Mouse (Mus musculus) midbrain, embryonic 13.5 days (tissue): Measurements from ENCODE around the gene Diaph3. TPM values are rescaled to one million over a fixed set of nuclear protein-coding genes. Genes with fewer than 3 reads are reported as not detected.

Source experiments
- ATAC-seq: fragments of 200-750 bp; cut with Nextera tagmentation; 2 replicates; pipeline ENCODE4 v1.8.0; 2017; ENCODE audit warnings: mild to moderate bottlenecking, moderate TSS enrichment, moderate library complexity
- H3K27ac ChIP-seq: fragments of 300-500 bp; sonication (generic); 2 replicates; pipeline ENCODE4 v1.5.1; 2015; ENCODE audit warnings: inconsistent platforms, mild to moderate bottlenecking, moderate library complexity
- H3K27me3 ChIP-seq: fragments of 300-500 bp; sonication (generic); 2 replicates; pipeline ENCODE4 v1.6.1; 2015; ENCODE audit warnings: mild to moderate bottlenecking, inconsistent platforms
- H3K36me3 ChIP-seq: fragments of 300-500 bp; sonication (generic); 2 replicates; pipeline ENCODE4 v1.6.1; 2015; ENCODE audit warnings: mild to moderate bottlenecking, inconsistent platforms
- H3K4me1 ChIP-seq: fragments of 300-500 bp; sonication (generic); replicated peaks from 2 replicates; pipeline ENCODE4 v1.6.1; 2015; ENCODE audit warnings: inconsistent platforms
- H3K4me2 ChIP-seq: fragments of 300-500 bp; sonication (generic); replicated peaks from 2 replicates; pipeline ENCODE4 v1.6.1; 2015; ENCODE audit warnings: moderate library complexity, mild to moderate bottlenecking, inconsistent platforms
- H3K4me3 ChIP-seq: fragments of 300-500 bp; sonication (generic); replicated peaks from 2 replicates; pipeline ENCODE4 v1.5.1; 2015; ENCODE audit warnings: mild to moderate bottlenecking, inconsistent platforms
- H3K9ac ChIP-seq: fragments of 300-500 bp; sonication (generic); replicated peaks from 2 replicates; pipeline ENCODE4 v1.6.1; 2015; ENCODE audit warnings: mild to moderate bottlenecking, inconsistent platforms
- H3K9me3 ChIP-seq: fragments of 300-500 bp; sonication (generic); 2 replicates; pipeline ENCODE4 v1.6.1; 2016; ENCODE audit warnings: mild to moderate bottlenecking, inconsistent platforms
- WGBS: fragments of 180-500 bp; shearing (Covaris S2); methylation state at CpG from one replicate; pipeline ENCODE4 v1.1.7; 2015; 5-methylcytosine and 5-hydroxymethylcytosine counted together
- polyA plus RNA-seq: library from polyadenylated mRNA; unstranded; fragments of >200 nt; fragmentation: Nextera tagmentation; extraction: Ambion mirVana; gene quantifications from 2 replicates; pipeline ENCODE4 v1.2.1, GENCODE M21; 2015

Diaph3 gene
- polyA plus RNA-seq, 1 experiment from 2014 or later: 3.9 TPM

DNA sequence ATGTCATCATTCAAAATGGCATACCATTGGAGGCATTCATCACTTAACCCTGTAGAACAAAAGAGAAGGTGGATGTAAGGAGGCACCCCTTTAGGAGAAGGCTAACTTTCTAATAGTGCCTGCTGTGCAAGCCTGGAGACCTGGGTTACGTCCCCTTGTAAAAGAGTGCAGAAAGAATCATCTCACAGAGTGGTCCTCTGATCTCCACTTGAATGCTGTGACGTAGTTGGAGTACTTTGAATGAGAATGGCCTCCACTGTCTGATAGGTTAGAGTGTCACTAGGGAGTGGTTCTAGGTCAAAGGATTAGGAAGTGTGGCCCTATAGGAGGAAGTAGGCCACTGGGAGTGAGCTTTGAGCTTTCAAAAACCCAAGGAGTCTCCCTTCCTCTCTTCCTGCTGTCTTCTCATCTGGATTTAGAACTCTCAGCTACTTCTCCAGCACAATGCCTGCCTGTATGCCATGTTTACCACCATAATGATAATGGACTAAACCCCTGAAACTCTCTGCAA is 66.0 kb downstream of the Diaph3 start:
- H3K4me1 ChIP-seq: no peaks in the 10 kb centered on the region
- no peak overlapping the region for H3K27ac ChIP-seq
- no peaks in the 10 kb centered on the region for H3K9me3 ChIP-seq
- no peak overlapping the region for H3K4me2 ChIP-seq
- 78% methylated on average over 2 of the region's 2 CpGs for WGBS
- H3K9ac ChIP-seq: no peak overlapping the region
- H3K4me3 ChIP-seq: no peak overlapping the region
- H3K36me3 ChIP-seq: no peaks in the 10 kb centered on the region
- H3K27me3 ChIP-seq: no peaks in the 10 kb centered on the region
- no peak for ATAC-seq

DNA sequence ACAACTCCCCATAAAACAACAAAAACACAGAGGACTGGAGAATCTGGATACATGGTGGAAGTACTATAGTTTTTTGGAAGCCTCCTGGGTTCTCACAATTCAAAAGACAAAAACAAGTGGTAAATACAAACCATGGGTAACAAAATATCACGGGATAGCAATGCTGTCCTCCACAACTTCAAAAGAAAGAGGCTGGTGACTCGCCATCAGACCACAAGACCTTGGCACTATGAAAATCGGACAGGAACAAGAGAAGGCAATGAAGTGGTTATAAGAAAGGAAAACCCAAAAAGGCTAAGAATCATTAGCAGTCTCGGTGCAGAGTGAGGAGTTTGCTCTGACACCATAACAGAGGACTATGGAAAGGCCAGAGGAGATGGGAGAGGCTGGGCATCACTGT is 76.8 kb downstream of the Diaph3 start:
- H3K4me3 ChIP-seq: no peak overlapping the region
- H3K36me3 ChIP-seq: 0 out of 2 replicates have a peak, but pooled peaks cover 7% of the 10 kb centered on the region
- no peaks in the 10 kb centered on the region for H3K27me3 ChIP-seq
- H3K27ac ChIP-seq: no peak overlapping the region
- no peak overlapping the region for H3K4me2 ChIP-seq
- WGBS: 93% methylated on average over 4 of the region's 4 CpGs
- no peak overlapping the region for H3K9ac ChIP-seq
- H3K4me1 ChIP-seq: no peaks in the 10 kb centered on the region
- ATAC-seq: no peak
- H3K9me3 ChIP-seq: 0 out of 2 replicates have a peak, but pooled peaks cover 4% of the 10 kb centered on the region

DNA sequence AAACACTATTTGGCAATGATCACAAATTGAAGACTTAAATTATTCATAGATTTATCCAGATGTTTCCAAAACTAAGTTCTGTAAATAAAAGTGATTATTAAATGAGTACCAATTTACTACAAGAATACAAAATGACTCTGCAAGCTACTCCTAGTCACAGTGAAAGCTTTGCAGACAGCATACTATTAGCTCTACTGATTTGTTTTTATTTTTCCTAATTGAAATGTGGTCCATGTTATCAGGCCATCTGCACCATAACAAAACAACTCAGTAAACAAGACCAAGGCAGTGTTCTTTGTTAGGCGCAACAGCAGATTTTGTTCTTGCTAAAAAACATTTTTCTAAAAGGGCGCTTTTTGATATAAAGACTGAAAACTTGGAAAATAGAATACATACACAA is 84.9 kb downstream of the Diaph3 start:
- Histone ChIP-seq H3K9ac (no peak overlapping the region), H3K27ac (no peak overlapping the region), H3K4me3 (no peak overlapping the region), H3K4me1 (no peaks in the 10 kb centered on the region), H3K4me2 (no peak overlapping the region), H3K36me3 (0 out of 2 replicates have a peak, but pooled peaks cover 4% of the 10 kb centered on the region), H3K9me3 (no peaks in the 10 kb centered on the region), H3K27me3 (no peaks in the 10 kb centered on the region)
- no peak for ATAC-seq
- WGBS: 97% methylated on average over 2 of the region's 2 CpGs

DNA sequence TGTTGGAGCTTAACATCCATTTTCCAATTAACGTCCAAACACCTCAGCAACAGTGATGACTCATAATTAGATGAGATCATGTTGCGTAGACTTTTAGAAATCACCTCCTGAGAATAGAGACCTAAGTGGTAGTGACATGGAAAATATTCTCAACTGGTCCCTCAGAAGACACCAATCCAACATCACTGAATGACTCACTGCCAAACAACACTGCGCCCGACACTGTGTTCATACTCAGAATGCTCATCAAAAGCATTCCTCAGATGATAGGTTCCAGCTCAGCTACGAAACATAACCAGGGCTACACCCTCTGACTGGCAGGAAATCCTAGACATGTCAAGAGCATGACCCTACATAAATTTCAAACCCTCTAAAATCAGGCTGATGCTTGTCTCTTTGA is 89.8 kb downstream of the Diaph3 start:
- 91% methylated on average over 5 of the region's 5 CpGs for WGBS
- Histone ChIP-seq H3K27me3 (no peaks in the 10 kb centered on the region), H3K27ac (no peak overlapping the region), H3K4me1 (no peaks in the 10 kb centered on the region), H3K36me3 (0 out of 2 replicates have a peak, but pooled peaks cover 4% of the 10 kb centered on the region), H3K4me2 (no peak overlapping the region), H3K4me3 (no peak overlapping the region), H3K9ac (no peak overlapping the region), H3K9me3 (no peaks in the 10 kb centered on the region)
- no peak for ATAC-seq

DNA sequence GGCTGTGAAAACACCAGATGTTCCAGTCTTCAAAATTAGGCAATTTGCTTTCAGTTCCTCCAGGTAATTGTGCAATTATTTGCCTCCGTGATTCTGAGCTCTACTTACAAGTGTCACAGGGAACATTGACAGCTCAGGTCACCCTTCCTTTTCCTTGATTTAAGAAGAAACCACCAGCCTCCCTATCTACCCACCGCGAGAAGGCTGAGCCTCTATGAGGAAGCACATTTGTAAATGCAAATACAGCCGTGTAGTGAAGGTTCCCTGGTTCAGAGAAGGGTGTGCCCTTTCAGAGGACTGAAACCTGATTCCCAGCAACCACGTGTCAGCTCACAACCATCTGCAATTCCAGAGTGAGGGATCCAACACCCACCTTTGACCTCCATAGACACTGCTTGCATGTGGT is 96.6 kb downstream of the Diaph3 start:
- H3K9ac ChIP-seq: no peak overlapping the region
- no peak overlapping the region for H3K4me2 ChIP-seq
- whole genome bisulfite sequencing: 64% methylated on average over 5 of the region's 5 CpGs
- H3K4me3 ChIP-seq: no peak overlapping the region
- no peaks in the 10 kb centered on the region for H3K27me3 ChIP-seq
- no peak overlapping the region for H3K27ac ChIP-seq
- no peaks in the 10 kb centered on the region for H3K36me3 ChIP-seq
- H3K9me3 ChIP-seq: no peaks in the 10 kb centered on the region
- no peaks in the 10 kb centered on the region for H3K4me1 ChIP-seq
- no peak for ATAC-seq

DNA sequence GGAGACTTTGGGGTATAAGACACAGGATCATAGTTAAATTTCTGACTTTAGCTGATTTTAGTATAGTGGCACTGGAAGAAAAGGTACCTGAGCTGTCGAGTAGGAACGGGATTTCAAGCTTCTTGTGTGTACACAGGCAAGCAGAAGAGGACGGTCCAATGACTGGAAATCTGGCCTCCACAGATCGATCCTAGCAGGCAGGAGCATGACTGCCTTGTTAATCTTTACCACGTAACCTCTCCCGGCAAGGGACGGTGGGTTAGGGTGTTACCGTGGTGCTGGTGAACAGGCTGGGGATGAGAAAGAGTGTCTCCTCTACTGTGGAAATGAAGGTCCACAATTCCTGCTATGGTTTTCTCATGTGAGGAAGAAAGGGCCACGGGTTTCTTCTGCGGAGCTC is 120.8 kb downstream of the Diaph3 start:
- Histone ChIP-seq H3K36me3 (no peaks in the 10 kb centered on the region), H3K4me1 (no peaks in the 10 kb centered on the region), H3K9me3 (no peaks in the 10 kb centered on the region), H3K4me2 (no peak overlapping the region), H3K27me3 (no peaks in the 10 kb centered on the region), H3K27ac (no peak overlapping the region), H3K4me3 (no peak overlapping the region), H3K9ac (no peak overlapping the region)
- ATAC-seq: no peak
- 92% methylated on average over 10 of the region's 10 CpGs for WGBS

DNA sequence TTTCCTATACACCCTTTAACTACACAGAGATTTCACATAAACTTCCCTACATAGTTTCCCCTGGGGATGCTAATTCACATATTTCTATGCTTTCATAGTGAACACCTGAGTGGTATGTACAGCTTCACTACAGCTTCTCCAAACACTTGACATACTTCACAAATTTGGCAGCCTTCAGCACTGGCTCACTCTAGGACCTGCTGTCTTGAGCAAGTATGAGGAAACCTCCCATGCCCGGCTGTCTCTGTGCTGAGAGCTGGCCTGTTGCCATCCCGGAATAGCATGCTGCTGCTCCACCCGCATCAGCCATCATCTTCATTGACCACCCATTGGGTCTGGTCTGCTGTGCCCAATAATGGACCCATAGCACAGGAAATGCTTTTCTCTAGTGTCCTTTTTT is 121.3 kb downstream of the Diaph3 start:
- no peaks in the 10 kb centered on the region for H3K27me3 ChIP-seq
- H3K4me3 ChIP-seq: no peak overlapping the region
- no peak for ATAC-seq
- H3K9me3 ChIP-seq: no peaks in the 10 kb centered on the region
- H3K27ac ChIP-seq: no peak overlapping the region
- no peak overlapping the region for H3K9ac ChIP-seq
- H3K4me1 ChIP-seq: no peaks in the 10 kb centered on the region
- no peaks in the 10 kb centered on the region for H3K36me3 ChIP-seq
- no peak overlapping the region for H3K4me2 ChIP-seq
- WGBS: 90% methylated on average over 3 of the region's 3 CpGs

DNA sequence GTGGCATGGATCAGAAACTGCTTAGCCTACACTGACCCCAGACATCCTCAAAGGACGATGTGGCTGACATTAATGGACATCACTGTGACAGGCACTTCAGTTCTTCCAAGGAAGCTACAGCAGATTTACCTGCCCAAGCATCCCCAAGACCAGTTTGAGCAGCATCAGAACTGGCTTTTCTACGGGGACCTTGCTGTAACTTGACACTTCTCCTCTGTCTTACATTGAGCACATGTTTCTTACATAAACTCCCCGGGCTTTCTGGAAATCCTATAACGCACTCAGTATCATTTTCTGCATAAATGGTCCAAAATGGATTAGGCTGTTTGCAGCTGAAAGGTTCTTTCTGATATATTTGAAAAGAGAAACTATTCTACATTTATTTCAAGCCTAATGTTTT is 143.7 kb downstream of the Diaph3 start:
- Histone ChIP-seq H3K9ac (no peak overlapping the region), H3K27me3 (no peaks in the 10 kb centered on the region), H3K27ac (no peak overlapping the region), H3K4me1 (no peaks in the 10 kb centered on the region), H3K36me3 (no peaks in the 10 kb centered on the region), H3K4me2 (no peak overlapping the region), H3K9me3 (no peaks in the 10 kb centered on the region), H3K4me3 (no peak overlapping the region)
- ATAC-seq: no peak
- WGBS: 73% methylated on average over 4 of the region's 4 CpGs

DNA sequence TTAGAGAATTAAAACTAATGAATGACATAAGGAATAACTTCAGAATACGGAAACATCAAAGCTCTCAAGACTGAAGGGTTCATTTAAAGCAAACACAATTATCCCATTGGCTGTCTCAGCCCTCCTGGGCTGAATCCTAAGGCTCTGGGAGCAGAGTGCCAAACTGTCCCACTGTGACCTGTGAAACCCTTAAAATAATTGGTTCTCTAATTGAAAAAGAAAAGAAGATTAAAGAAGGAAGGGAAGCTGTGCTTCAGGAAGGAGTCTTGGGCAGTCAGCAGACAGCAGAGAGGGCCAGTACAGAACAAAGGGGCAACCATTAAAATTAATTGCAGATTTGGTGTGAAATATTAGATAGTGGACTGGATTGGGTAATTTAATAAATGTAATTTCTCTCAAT is 189.9 kb downstream of the Diaph3 start:
- H3K36me3 ChIP-seq: no peaks in the 10 kb centered on the region
- peak; percentile 40; the same call in 1 of the 2 replicates for ATAC-seq
- H3K9me3 ChIP-seq: no peaks in the 10 kb centered on the region
- 43% methylated on average over 1 of the region's 1 CpGs for WGBS
- no peak overlapping the region for H3K9ac ChIP-seq
- H3K27me3 ChIP-seq: no peaks in the 10 kb centered on the region
- H3K4me1 ChIP-seq: no peaks in the 10 kb centered on the region
- no peak overlapping the region for H3K27ac ChIP-seq
- H3K4me3 ChIP-seq: no peak overlapping the region
- no peak overlapping the region for H3K4me2 ChIP-seq

DNA sequence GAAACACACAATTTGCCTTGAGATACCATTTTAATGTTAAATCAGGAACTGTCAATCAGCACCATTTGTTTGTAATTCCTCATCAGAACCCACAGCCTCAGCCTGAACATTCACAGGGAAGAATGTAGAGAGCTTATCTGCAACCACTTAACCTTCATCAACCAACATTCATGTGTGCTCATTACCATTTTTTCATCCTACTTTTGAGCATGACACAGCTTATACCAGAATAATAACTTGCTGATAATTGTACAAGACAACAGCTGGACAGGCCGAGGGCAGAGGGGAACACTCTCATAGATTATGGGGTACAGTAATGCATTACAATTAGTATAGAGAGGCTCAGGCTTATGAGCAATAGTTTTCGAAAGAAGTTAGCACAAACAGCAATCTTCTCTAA is 203.1 kb downstream of the Diaph3 start:
- H3K27me3 ChIP-seq: no peaks in the 10 kb centered on the region
- ATAC-seq: peak; percentile 67; the same call in 1 of the 2 replicates
- no peak overlapping the region for H3K27ac ChIP-seq
- WGBS: 73% methylated on average over 2 of the region's 2 CpGs
- H3K4me2 ChIP-seq: no peak overlapping the region
- H3K4me3 ChIP-seq: no peak overlapping the region
- no peaks in the 10 kb centered on the region for H3K4me1 ChIP-seq
- no peaks in the 10 kb centered on the region for H3K9me3 ChIP-seq
- no peak overlapping the region for H3K9ac ChIP-seq
- H3K36me3 ChIP-seq: no peaks in the 10 kb centered on the region

DNA sequence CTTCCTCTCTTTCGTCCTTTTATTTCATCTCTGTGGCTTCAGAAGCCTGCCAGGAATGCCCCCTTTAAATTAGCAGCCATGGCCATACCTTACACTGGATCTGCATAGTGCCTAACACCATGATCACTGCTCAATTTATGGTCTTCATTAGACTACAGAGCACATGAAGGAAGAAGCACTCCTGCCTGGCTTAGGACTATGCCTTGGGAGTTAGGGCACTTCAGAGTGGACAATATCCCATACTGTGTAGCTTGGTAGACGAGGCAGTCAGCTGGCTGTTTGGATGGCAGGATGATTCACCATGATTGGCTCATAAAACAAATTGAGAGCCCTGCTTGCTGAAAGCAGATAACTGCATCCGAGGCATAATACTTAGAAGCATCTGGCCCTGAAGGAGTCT is 204.6 kb downstream of the Diaph3 start:
- no peak for ATAC-seq
- WGBS: 81% methylated on average over 3 of the region's 3 CpGs
- Histone ChIP-seq H3K4me2 (no peak overlapping the region), H3K9me3 (no peaks in the 10 kb centered on the region), H3K27ac (no peak overlapping the region), H3K27me3 (no peaks in the 10 kb centered on the region), H3K4me1 (no peaks in the 10 kb centered on the region), H3K36me3 (no peaks in the 10 kb centered on the region), H3K9ac (no peak overlapping the region), H3K4me3 (no peak overlapping the region)

DNA sequence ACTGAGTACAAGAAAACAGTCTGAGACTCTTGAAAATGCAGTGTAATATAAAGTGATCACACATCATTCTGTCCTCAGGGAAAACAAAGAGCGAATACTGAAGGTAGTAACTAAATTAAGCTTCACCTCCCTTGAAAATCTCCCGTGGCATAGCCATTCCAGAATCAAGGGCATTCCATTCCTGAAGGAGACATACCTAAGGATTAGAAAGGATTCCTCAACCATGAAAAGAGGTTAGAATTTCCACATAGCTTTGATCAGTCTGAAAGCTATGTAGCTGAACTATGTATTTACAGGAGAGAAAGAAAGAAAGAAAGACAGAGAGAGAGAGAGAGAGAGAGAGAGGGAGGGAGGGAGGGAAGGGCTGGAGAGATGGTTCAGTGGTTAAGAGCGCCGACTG is 210.3 kb downstream of the Diaph3 start:
- WGBS: 80% methylated on average over 4 of the region's 4 CpGs
- Histone ChIP-seq H3K27ac (no peak overlapping the region), H3K4me1 (no peaks in the 10 kb centered on the region), H3K27me3 (no peaks in the 10 kb centered on the region), H3K9ac (no peak overlapping the region), H3K36me3 (no peaks in the 10 kb centered on the region), H3K9me3 (no peaks in the 10 kb centered on the region), H3K4me2 (no peak overlapping the region), H3K4me3 (no peak overlapping the region)
- no peak for ATAC-seq

DNA sequence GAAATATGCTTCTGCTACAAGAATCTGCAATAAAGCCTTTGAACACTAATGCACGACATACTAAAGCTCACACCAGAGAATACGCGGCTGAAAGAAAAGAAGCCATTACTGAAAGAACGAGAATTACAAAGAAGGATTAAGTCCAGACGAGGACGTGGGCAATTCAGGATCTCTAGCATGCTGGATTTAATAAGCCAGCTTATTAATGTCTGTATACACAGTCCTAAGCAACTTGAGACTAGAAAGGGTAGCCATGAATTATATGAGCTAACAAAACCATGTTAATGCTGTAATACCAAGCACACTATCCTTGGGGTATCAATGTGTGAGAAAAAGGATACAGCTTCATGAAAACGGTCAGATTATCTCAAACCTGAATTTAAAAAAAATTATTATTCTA is 214.2 kb downstream of the Diaph3 start:
- WGBS: 24% methylated on average over 7 of the region's 7 CpGs
- no peaks in the 10 kb centered on the region for H3K9me3 ChIP-seq
- H3K9ac ChIP-seq: no peak overlapping the region
- no peak overlapping the region for H3K4me2 ChIP-seq
- H3K4me3 ChIP-seq: no peak overlapping the region
- H3K4me1 ChIP-seq: no peaks in the 10 kb centered on the region
- no peak for ATAC-seq
- no peaks in the 10 kb centered on the region for H3K27me3 ChIP-seq
- H3K36me3 ChIP-seq: no peaks in the 10 kb centered on the region
- no peak overlapping the region for H3K27ac ChIP-seq
